Mouse (Mus musculus) mature B cell (primary cell): ENCODE data around the gene Nfib.

Source experiments
- in situ Hi-C: fragments of 300-500 bp; cut with MboI; formaldehyde crosslinking; loops from 2 replicates; pipeline ENCODE4 v1.14.3; 2019

Nfib gene

GRCm38 (mm10) chr4:82391726-82392472, 313.7 kb downstream of the Nfib start:
- in situ Hi-C loops = no loop called here

GRCm38 (mm10) chr4:82390545-82390944, 315.0 kb downstream of the Nfib start:
- in situ Hi-C loops = no loop called here

GRCm38 (mm10) chr4:82389876-82390275, 315.7 kb downstream of the Nfib start:
- in situ Hi-C loops = no loop called here

GRCm38 (mm10) chr4:82387620-82388019, 317.9 kb downstream of the Nfib start:
- in situ Hi-C loops = no loop called here

GRCm38 (mm10) chr4:82386222-82386993, 319.1 kb downstream of the Nfib start:
- in situ Hi-C loops = no loop called here

DNA sequence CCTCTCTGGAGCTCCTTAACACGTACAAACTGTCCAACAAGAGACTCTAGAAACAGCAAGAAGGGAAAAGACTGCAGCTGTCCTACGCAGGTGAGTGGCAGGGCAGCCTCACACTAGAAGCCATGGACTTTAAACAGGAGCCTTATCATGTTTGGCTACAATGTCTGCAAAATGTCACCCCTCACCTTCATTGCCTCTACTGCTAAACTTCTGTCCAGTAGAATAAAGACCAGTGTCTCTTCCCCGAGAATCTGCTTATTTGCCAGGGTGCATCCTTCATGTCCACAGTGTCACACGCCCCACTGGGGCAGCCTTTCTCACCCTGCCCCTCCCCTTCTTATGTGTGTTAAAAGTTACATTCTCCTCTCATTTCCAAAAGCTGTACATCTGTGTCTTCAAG, 319.9 kb downstream of the Nfib start:
- in situ Hi-C loops = no loop called here

DNA sequence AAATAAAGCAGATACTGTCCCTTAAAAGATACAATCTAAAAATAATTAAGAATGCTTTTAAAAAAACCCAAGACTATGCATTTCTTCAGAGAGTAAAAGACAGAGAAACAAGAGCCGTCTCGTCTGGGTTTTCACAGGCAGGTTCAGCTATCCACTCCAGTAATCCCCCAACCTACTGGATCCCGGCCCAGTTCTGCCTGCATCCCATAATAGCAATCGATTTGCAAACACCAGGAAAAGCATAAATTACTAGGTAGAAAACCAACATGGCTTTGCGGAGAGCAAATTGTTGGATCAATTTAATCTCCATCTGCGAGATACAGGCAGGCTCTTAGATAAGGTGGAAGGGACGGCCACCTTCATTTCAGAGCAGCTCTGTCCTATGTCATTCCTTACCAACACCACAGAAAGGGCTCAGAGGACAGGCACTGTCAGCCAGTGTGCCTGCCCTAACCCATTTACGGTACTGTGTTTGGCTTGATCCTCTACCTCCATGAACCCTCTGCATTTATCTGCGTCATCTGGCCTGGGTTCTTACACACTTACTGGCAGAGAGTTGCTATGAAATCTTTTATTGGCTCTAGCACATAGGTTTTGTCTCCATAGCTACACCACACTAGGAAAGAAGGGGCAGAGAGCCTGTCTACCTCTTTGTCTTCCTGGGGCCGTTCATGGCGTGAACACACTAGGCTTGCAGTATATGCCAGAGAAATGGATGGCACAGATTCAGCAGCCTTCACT, 321.4 kb downstream of the Nfib start:
- in situ Hi-C loops = no loop called here

GRCm38 (mm10) chr4:82383346-82383745, 322.2 kb downstream of the Nfib start:
- in situ Hi-C loops = no loop called here

DNA sequence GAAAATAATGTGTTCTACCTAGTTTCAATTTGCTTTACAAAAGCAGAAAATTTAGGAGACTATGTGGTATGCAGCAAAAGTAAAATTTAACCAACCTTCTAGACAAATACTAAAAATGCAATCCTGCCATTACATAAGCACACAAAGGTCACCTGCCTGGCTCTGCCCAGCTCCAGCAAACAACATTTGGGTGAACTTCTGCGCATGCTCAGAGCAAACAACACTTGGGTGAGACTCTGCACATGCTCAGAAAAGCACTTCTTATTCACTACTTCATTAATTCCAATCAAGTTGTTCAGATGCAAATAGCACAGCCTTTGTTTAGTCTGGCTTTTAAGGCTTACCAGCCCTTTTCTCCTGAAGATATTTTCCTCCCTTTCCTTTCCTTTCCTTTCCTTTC, 323.8 kb downstream of the Nfib start:
- in situ Hi-C loops = no loop called here

GRCm38 (mm10) chr4:82380578-82380977, 325.0 kb downstream of the Nfib start:
- in situ Hi-C loops = no loop called here

DNA sequence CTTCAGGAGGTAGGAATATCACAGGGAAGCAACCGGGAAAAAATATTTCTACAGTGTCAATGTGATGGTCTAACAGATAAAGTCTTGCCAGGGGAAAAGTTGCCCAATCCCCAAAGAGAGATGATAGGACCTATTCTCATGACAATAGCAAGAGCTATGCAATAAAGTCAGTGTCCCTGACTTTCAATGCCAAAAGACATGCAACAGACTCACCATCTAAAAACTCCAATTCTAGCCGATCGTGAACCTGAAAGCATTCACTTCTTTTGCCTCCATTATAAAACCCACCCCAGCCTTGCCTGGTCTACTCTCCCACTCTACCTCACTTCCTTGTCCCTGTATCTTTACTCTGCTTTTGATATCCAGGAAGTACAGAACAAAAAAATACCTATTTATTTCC, 327.5 kb downstream of the Nfib start:
- in situ Hi-C loops = no loop called here

- in situ Hi-C loops = no loop called here
These were observed 327.9 kb downstream of the Nfib start for GRCm38 (mm10) chr4:82377621-82378020.

- in situ Hi-C loops = no loop called here
These were observed 331.0 kb downstream of the Nfib start for GRCm38 (mm10) chr4:82374560-82374959.

DNA sequence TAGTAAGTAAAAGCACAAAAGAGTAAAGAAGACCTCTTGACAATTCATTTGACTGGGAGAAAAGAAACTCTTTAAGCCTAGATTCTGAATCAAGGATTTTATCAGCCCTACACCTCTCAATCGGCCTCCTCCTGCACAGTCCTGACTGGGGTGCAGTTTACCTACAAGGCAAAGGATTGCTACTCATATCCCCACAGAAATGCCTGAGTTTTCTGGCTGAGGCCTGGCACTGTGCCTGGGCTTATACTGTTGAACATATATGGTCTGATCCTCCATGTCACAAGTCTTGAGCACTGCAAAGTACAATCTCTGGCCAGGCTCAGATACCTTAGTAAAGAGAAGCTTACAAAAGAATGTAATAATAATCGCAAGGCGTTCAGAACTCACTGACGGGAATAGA, 333.3 kb downstream of the Nfib start:
- in situ Hi-C loops = no loop called here

GRCm38 (mm10) chr4:82371471-82371870, 334.1 kb downstream of the Nfib start:
- in situ Hi-C loops = no loop called here

- in situ Hi-C loops = no loop called here
These were observed 336.4 kb downstream of the Nfib start for GRCm38 (mm10) chr4:82369011-82369776.

GRCm38 (mm10) chr4:82368091-82368775, 337.3 kb downstream of the Nfib start:
- in situ Hi-C loops = no loop called here

DNA sequence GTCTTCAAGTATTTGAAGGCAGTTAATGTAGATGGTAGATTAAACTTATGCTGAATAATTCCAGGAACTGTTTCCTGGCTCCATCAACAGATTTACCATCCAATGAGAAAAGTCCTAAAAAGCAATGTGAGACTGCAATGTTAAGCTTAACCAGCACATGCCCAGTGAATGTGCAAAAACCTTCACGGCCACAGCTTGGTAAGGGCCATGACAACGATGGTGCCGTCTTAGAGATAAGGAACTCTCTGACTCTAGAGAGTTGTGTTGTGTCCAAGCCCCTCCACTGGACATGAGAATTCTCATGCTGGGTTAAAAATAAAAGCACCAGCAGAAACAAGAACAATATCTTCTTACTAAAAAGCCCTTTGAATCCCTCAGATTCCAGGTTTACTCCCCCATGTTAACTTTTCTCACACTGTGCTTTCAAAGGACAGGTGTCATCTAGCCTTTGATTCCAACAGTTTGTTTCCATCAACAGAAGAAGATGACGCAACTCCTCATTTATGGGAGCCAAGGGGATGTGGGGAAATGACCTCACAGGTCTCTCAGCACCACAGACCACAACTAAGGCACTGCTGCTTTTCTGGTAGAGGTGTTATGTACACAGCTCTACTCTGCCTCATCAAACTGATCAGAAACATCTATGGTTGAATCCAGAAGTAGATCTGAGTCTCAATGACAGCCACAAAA, 340.7 kb downstream of the Nfib start:
- in situ Hi-C loops = no loop called here

- in situ Hi-C loops = no loop called here
These were observed 341.6 kb downstream of the Nfib start for GRCm38 (mm10) chr4:82363951-82364350.

- in situ Hi-C loops = no loop called here
These were observed 343.3 kb downstream of the Nfib start for GRCm38 (mm10) chr4:82362294-82362693.

DNA sequence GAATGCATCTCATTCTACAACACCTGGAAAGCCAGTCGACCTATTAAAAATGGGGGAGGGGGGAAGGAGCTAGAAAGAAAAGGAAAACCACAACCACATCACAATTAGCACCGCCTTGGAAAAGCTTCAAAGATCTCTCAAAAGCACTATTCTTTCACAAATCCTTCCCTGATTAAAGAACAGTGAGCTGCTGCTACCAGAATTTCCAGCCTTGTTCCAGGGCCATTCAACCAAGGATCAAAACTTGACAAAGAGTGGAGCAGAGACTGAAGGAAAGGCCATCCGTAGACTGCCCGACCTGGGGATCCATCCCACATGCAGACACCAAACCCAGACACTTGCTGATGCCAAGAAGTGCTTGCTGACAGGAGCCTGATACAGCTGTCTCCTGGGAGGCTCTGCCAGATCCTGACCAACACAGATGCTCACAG, 345.5 kb downstream of the Nfib start:
- in situ Hi-C loops = no loop called here
